Mouse (Mus musculus) 416B (cell line): ENCODE results near the gene Parp1.
"Not testable (repeated sequence)": the region's sequence is repeated elsewhere in the genome, so short reads cannot be mapped to it uniquely, and the experiment has no call there.

Experiments
- DNase-seq: peaks from one replicate; pipeline ENCODE4 v3.0.0; 2011; ENCODE audit warnings: low read depth

The Parp1 gene

DNA sequence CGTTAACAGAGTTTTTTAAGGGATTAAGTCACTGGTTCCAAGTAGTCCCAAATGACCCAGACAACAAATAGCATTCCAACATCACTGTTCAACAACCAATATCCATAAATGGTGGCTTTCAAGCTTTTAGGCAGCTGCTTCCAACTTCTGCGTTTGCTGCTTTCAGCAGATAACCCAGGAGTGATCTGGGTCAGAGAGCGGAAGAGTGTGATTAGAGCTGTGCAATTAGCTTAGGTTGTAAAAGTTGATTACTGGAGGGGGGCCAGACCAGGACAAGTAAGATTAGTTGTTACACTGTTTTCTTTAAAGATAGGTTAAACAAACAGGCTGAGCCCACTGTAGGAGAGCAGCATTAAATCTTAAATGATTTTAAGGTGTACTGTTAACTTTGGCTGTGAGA lies 7.5 kb upstream of the Parp1 start:
- no peak for DNase-seq

- DNase-seq, result no peak
These were observed 3.8 kb upstream of the Parp1 start for GRCm38 (mm10) chr1:180564885-180565284.

DNA sequence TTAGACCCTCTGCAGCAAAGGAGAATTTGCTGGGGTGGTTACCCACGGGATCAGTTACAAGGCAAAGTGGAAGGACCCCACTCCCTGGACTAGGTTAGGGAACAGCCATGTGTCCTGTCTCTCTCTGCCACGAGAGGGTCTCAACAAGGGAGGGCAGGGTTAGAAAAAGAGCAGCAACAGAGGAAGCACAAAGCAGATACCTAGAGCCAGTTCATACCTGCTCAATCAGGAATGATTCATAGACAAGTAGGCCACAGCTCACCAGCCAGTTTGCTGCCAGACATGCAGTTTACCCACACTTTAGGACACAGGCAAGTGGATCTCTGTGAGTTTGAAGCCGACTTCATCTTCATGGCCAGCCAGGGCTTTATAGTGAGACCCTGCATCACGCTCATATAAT lies 963 bp upstream of the Parp1 start:
- no peak for DNase-seq

DNA sequence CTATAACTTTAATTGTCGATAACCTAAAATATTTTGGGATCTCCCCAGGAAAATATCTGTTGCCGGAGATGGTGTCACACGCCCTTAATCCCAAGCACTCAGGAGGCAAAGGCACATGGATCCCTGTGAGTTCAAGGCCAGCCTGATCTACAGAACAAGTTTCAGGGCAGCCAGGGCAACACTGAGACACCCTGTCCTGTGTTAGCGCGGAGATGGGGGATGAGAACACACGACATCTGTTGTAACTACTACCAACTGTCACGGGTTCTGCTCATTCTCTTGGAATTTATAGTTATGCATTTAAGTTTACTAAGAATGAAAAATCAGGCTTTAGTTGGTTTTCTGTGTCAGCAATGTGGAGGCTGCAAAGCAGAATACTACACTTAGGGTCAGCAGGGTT lies 476 bp upstream of the Parp1 start:
- DNase-seq, result no peak

- no peak for DNase-seq
These were observed 729 bp downstream of the Parp1 start for GRCm38 (mm10) chr1:180569453-180569852.

DNA sequence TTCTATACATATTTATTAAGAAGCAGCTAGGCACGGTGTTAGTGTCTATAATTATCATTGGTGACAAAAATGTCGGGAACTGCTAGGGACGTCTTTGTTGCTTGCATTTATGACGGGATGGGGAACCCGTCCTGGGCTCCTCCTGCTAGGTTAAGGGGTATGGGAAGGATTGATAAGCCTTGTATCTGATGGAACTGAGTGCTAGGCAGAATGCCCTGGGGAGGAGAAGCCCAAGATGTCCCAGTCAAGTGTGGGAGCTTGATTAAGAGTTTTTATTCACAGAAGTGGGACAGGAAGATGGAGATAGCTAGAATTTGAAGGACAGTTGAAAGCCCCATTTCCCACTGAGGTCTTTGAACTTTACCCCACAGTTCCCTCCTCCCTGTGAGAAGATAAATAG lies 1.5 kb downstream of the Parp1 start:
- no peak for DNase-seq

- DNase-seq, result no peak
These were observed 2.4 kb downstream of the Parp1 start for GRCm38 (mm10) chr1:180571018-180571589.

DNA sequence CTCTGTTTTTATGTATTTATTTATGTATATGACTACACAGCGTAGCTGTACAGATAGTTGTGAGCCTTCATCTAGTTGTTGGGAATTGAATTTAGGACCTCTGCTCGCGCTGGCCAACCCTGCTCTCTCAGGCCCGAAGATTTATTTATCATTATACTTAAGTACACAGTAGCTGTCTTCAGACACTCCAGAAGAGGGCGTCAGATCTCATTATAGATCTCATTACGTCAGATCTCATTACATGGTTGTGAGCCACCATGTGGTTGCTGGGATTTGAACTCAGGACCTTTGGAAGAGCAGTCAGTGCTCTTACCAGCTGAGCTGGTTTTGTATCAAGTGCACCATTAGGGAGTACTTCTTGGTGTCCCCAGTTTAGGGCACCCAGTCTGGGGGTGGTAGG lies 3.0 kb downstream of the Parp1 start:
- DNase-seq, result not testable (repeated sequence)

- DNase-seq, result no peak
These were observed 3.4 kb downstream of the Parp1 start for GRCm38 (mm10) chr1:180572154-180572553.

DNA sequence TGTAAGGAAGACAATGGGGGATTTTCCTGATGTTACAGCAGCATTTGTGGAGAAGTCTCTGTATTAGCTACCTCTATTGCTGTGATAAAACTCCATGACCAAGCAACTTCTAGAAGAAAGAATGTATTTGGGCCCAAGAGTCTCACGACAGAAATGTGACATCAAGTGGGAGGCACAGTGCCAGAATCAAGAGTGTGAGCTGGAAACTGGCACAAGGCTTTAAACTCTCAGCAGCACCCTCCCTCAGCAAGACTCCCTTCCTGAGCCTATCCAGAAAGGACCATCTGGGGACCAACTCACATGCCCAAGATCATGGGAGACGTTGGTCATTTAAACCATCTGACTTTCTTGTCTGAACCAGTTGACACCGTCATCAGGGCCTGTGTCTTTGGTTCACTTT lies 7.8 kb downstream of the Parp1 start:
- no peak for DNase-seq

DNA sequence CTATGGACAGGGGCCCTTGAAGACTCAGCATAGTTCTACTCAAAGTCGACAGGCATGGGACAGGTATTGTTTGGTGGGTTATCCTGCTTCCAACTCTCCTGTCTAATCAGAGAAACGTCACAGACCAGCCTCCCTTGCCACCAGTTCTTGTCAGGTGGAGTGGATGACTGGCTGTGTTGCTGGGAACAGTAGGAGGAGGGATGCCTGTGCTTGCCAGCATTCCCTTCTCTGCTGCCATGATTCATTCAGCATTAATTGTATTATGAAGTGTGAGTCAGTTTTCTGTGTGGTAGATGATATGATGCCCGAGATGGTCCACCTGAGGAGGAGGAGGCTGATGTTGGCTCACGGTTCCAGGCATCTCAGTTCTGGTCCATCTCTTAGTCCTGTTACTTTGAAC lies 9.1 kb downstream of the Parp1 start:
- no peak for DNase-seq

DNA sequence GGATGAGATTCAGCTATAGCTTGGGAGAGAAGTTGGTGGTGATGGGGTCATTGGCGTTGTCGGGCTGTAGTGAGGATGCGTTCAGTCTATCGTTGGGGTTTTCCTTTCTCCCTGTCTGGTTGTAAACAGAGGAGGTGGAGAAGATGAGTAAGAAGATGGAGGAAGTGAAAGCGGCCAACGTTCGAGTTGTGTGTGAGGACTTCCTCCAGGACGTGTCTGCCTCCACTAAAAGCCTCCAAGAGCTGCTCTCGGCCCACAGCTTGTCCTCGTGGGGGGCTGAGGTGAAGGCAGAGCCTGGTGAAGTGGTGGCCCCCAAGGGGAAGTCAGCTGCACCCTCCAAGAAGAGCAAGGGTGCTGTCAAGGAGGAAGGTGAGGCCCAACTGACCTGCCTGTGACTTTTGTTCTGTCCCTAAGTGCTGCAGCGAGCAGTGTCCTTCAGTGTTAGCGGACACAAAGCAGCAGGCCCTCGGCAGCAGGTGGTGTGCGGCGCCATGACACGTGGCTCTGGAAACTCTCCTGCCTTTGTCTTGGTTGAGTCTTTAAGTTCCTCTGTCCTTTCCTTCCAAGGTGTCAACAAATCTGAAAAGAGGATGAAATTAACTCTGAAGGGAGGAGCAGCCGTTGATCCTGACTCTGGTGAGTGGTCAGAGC lies 19.2 kb downstream of the Parp1 start:
- DNase-seq, result no peak

GRCm38 (mm10) chr1:180600578-180600977 lies 31.9 kb downstream of the Parp1 start:
- DNase-seq, result no peak

DNA sequence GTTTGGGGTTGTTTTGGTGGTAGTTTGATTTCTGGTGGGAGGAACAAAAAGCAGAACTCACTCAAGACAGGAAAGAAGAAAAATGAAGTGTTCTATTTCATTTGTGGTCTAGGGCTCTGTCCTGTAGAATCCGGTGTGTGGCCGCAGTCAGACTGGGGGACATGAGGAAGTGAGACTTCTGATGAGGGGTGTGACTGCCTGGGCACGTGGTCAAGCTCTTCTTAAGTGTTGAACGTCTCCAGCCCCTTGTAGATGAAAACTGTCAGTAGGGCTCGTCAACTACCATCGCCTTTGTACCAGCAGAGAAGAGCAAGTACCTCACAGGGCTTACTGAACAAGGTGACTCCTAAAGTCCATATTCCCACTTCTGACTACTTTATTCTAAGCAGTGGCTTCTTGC lies 33.1 kb downstream of the Parp1 start:
- DNase-seq, result peak; percentile 86

GRCm38 (mm10) chr1:180604579-180604978 lies 35.9 kb downstream of the Parp1 start:
- no peak for DNase-seq

DNA sequence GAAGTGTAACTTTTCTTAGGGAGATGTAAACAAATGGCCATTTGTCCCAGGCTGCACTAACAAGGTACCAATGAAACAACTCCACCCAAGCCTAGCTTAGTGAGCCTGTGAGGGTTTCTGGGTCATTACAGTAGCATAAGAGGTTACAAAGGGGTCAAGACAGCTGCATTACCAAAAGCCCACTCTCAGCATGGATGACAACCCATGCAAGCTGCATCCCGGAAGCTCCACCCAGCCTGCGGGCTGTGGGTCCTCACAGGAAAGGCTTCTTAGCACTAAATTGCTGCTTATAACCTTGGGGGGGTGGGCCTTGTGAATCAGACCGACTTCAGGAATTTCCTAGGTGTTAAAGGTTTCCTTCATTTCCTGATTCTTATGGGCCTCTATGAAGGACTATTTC lies 37.4 kb downstream of the Parp1 start:
- no peak for DNase-seq

- no peak for DNase-seq
These were observed 38.3 kb downstream of the Parp1 start for GRCm38 (mm10) chr1:180606796-180607577.

DNA sequence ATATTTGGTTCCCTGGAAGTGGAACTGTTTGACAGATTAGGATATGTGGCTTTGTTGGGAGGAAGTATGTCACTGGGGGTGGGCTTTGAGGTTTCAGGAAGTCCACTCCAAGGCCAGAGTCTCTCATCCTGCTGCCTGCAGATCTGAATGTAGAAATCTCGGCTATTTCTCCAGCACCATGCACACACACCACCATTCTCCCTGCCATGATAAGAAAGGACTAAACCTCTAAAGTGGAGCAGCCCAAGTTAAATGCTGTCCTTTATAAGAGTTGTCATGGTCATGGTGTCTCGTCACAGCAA lies 38.8 kb downstream of the Parp1 start:
- peak; percentile 19 for DNase-seq

DNA sequence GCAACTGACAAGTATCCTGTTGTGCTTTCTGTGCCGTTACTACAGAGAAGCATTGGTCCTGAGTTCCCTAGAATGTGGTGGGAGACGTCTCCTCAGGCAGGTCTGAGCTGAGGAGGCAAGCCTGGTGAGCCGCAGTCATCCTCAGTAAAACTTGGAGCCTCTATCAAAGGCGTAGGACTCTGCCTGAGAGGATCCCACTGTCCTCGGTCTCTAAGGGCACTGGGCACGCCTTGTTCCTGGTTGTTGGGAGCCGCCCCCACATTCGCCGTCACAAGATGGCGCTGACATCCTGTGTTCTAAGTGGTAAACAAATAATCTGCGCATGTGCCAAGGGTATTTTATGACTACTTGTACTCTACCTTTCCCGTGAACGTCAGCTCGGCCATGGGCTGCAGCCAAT lies 43.1 kb downstream of the Parp1 start:
- not testable (repeated sequence) for DNase-seq

DNA sequence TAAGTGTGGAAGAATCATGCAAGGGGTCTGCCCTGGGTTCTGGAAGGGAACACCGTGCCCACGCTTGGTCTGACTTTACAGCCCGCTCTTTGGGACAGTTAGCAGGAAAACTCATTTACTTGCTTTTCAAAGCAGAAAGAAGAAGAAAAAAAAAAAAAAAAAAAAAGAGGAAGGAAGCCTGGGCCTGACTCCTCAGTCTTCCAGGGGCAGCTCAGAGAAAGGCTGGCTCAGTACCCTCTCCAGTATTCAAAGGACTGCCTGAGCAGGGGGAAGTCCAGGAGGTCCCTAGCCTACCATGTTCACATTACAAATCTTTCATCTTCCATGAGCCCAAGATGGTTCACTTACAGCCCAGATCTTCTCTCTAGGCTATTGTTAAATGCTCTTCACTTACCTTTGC lies 48.0 kb downstream of the Parp1 start:
- no peak for DNase-seq

DNA sequence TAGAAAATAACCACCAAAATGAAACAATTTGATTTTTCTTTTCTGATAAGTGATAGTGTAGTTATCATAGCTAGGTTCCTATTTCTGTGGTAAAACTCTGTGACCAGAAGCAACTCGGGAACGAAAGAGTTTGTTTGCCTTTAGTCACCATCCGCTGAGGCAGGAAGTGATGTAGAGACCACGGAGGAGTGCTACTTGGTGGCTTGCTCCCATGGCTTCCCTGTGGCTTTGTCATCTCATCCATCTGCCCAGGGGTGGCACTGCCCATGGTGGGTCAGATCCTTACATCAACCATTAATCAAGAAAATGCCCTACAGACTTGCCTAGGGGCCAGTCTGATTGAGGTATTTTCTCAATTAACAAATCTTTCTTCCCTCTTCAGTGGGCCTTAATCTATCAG lies 53.7 kb downstream of the Parp1 start:
- peak; percentile 86 for DNase-seq

GRCm38 (mm10) chr1:180623911-180624310 lies 55.2 kb downstream of the Parp1 start:
- DNase-seq, result peak; percentile 32

DNA sequence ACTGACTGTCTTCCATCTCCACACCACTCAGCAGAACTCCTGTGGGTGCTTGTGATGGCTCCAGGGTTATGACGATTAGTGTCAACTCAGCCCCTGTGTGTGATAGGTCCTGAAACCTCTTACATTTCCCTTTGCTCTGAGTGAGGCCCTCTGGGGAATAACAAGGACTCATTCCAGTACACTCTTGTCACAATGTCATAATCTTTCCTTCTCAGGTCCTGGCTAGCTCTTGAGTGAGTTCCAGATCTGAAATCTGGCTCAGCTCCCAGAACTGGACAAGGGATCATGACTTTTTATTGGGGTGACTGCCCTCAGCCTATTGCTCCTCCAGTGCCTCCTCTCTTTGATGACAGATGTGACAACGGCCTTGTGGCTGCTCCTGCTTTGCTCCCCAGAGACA lies 57.4 kb downstream of the Parp1 start:
- DNase-seq, result no peak

DNA sequence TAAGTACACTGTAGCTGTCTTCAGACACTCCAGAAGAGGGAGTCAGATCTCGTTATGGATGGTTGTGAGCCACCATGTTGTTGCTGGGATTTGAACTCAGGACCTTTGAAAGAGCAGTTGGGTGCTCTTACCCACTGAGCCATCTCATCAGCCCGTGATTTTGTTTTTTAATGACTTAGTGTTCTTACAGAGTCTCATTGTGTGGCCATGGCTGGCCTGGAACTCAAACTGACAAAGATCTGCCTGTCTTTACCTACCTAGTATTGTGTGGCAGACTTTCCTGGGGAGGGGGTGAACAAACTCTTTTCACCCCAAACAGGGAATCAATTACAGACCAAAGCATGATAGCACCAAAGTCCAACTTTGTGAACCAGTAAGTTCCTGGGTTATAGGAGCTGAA lies 69.1 kb downstream of the Parp1 start:
- not testable (repeated sequence) for DNase-seq
